Mouse (Mus musculus) intestine, postnatal 0 days (tissue): ENCODE results near the gene Cdkal1. TPM values are rescaled to one million over a fixed set of nuclear protein-coding genes. Genes with fewer than 3 reads are reported as not detected.
A peak's percentile ranks its signal among the peaks of the same experiment; 100 is the strongest.

ENCODE experiments used
- ATAC-seq: fragments of 200-750 bp; cut with Nextera tagmentation; 2 replicates; pipeline ENCODE4 v1.8.0; 2017; ENCODE audit warnings: mild to moderate bottlenecking, moderate TSS enrichment, moderate library complexity
- H3K27ac ChIP-seq: fragments of 300-500 bp; sonication (generic); 2 replicates; pipeline ENCODE4 v1.5.1; 2014; ENCODE audit warnings: mild to moderate bottlenecking, low read depth, low read length, moderate library complexity
- H3K27me3 ChIP-seq: fragments of 300-500 bp; sonication (generic); replicated peaks from 2 replicates; pipeline ENCODE4 v1.6.1; 2014; ENCODE audit warnings: low read length, mixed read lengths; ENCODE audit not compliant: control insufficient read depth, insufficient read depth
- H3K36me3 ChIP-seq: fragments of 300-500 bp; sonication (generic); 2 replicates; pipeline ENCODE4 v1.6.1; 2014; ENCODE audit warnings: mild to moderate bottlenecking, moderate library complexity; ENCODE audit not compliant: control insufficient read depth, insufficient read depth
- H3K4me1 ChIP-seq: fragments of 300-500 bp; sonication (generic); replicated peaks from 2 replicates; pipeline ENCODE4 v1.6.1; 2014; ENCODE audit warnings: antibody characterized with exemption, low read length, mixed read lengths; ENCODE audit not compliant: control insufficient read depth, insufficient read depth
- H3K4me2 ChIP-seq: fragments of 300-500 bp; sonication (generic); replicated peaks from 2 replicates; pipeline ENCODE4 v1.6.1; 2014; ENCODE audit warnings: low read depth, mild to moderate bottlenecking, moderate library complexity
- H3K4me3 ChIP-seq: fragments of 300-500 bp; sonication (generic); 2 replicates; pipeline ENCODE4 v1.5.1; 2014; ENCODE audit warnings: low read depth, low read length
- H3K9ac ChIP-seq: fragments of 300-500 bp; sonication (generic); 2 replicates; pipeline ENCODE4 v1.6.1; 2014; ENCODE audit warnings: mild to moderate bottlenecking, low read depth, low read length
- H3K9me3 ChIP-seq: fragments of 300-500 bp; sonication (generic); 2 replicates; pipeline ENCODE4 v1.6.1; 2016; ENCODE audit warnings: mixed run types; ENCODE audit not compliant: control insufficient read depth
- CTCF ChIP-seq: sonication (generic); IDR thresholded peaks from 2 replicates; pipeline ENCODE4 v1.5.1; 2016; ENCODE audit warnings: low read depth, mild to moderate bottlenecking, control low read depth, antibody characterized with exemption, moderate library complexity
- WGBS: fragments of 180-500 bp; shearing (Covaris S2); extraction: QIAGEN DNeasy Blood & Tissue Kit; methylation state at CpG from one replicate; pipeline ENCODE4 v1.1.7; 2014; 5-methylcytosine and 5-hydroxymethylcytosine counted together
- polyA plus RNA-seq: library from polyadenylated mRNA; unstranded; fragments of >200 nt; fragmentation: Nextera tagmentation; extraction: Ambion mirVana; gene quantifications from 2 replicates; pipeline ENCODE4 v1.2.1, GENCODE M21; 2015

Gene Cdkal1
- polyA plus RNA-seq, 1 experiment from 2014 or later, result 13.5 TPM

- WGBS, result 43% methylated on average over 3 of the region's 3 CpGs
- H3K4me2 ChIP-seq, result no peak overlapping the region
- H3K9ac ChIP-seq, result no peak overlapping the region
- no peaks in the 10 kb centered on the region for H3K27me3 ChIP-seq
- H3K27ac ChIP-seq, result no peak overlapping the region
- no peak for TF ChIP-seq CTCF
- H3K36me3 ChIP-seq, result no peaks in the 10 kb centered on the region
- no peaks in the 10 kb centered on the region for H3K4me1 ChIP-seq
- no peak for ATAC-seq
- no peak overlapping the region for H3K4me3 ChIP-seq
- H3K9me3 ChIP-seq, result no peaks in the 10 kb centered on the region
Observed at GRCm38 (mm10) chr13:29247800-29248199, 607.7 kb downstream of the Cdkal1 start.

- TF ChIP-seq CTCF, result no peak
- H3K4me1 ChIP-seq, result no peaks in the 10 kb centered on the region
- no peak overlapping the region for H3K9ac ChIP-seq
- ATAC-seq, result no peak
- H3K27ac ChIP-seq, result no peak overlapping the region
- WGBS, result 66% methylated on average over 4 of the region's 4 CpGs
- H3K27me3 ChIP-seq, result no peaks in the 10 kb centered on the region
- H3K36me3 ChIP-seq, result no peaks in the 10 kb centered on the region
- no peak overlapping the region for H3K4me3 ChIP-seq
- H3K9me3 ChIP-seq, result no peaks in the 10 kb centered on the region
- no peak overlapping the region for H3K4me2 ChIP-seq
Observed at GRCm38 (mm10) chr13:29235065-29235464, 620.4 kb downstream of the Cdkal1 start.

- Histone ChIP-seq H3K9ac (no peak overlapping the region), H3K27me3 (no peaks in the 10 kb centered on the region), H3K36me3 (no peaks in the 10 kb centered on the region), H3K4me3 (no peak overlapping the region), H3K4me1 (no peaks in the 10 kb centered on the region), H3K9me3 (no peaks in the 10 kb centered on the region), H3K27ac (no peak overlapping the region), H3K4me2 (no peak overlapping the region)
- ATAC-seq, result no peak
- WGBS, result 88% methylated on average over 4 of the region's 4 CpGs
- no peak for TF ChIP-seq CTCF
Observed at GRCm38 (mm10) chr13:29234442-29234841, 621.0 kb downstream of the Cdkal1 start.

- Histone ChIP-seq H3K4me1 (no peaks in the 10 kb centered on the region), H3K9ac (no peak overlapping the region), H3K9me3 (no peaks in the 10 kb centered on the region), H3K36me3 (no peaks in the 10 kb centered on the region), H3K4me3 (no peak overlapping the region), H3K4me2 (no peak overlapping the region), H3K27me3 (no peaks in the 10 kb centered on the region), H3K27ac (no peak overlapping the region)
- TF ChIP-seq CTCF, result no peak
- no peak for ATAC-seq
- 95% methylated on average over 11 of the region's 11 CpGs for WGBS
Observed at GRCm38 (mm10) chr13:29233970-29234369, 621.5 kb downstream of the Cdkal1 start.

GRCm38 (mm10) chr13:29232681-29233080 lies 622.8 kb downstream of the Cdkal1 start:
- no peaks in the 10 kb centered on the region for H3K36me3 ChIP-seq
- H3K27me3 ChIP-seq, result no peaks in the 10 kb centered on the region
- no peak for TF ChIP-seq CTCF
- H3K9ac ChIP-seq, result no peak overlapping the region
- 41% methylated on average over 4 of the region's 4 CpGs for WGBS
- no peak overlapping the region for H3K4me2 ChIP-seq
- H3K27ac ChIP-seq, result no peak overlapping the region
- ATAC-seq, result no peak
- no peaks in the 10 kb centered on the region for H3K9me3 ChIP-seq
- no peaks in the 10 kb centered on the region for H3K4me1 ChIP-seq
- no peak overlapping the region for H3K4me3 ChIP-seq

- Histone ChIP-seq H3K4me2 (no peak overlapping the region), H3K27ac (no peak overlapping the region), H3K9me3 (no peaks in the 10 kb centered on the region), H3K36me3 (no peaks in the 10 kb centered on the region), H3K4me1 (no peaks in the 10 kb centered on the region), H3K4me3 (no peak overlapping the region), H3K27me3 (no peaks in the 10 kb centered on the region), H3K9ac (no peak overlapping the region)
- TF ChIP-seq CTCF, result no peak
- 57% methylated on average over 5 of the region's 5 CpGs for WGBS
- ATAC-seq, result no peak
Observed at GRCm38 (mm10) chr13:29224815-29225214, 630.7 kb downstream of the Cdkal1 start.

GRCm38 (mm10) chr13:29222261-29222838 lies 633.1 kb downstream of the Cdkal1 start:
- Histone ChIP-seq H3K9ac (no peak overlapping the region), H3K4me2 (no peak overlapping the region), H3K4me1 (no peaks in the 10 kb centered on the region), H3K36me3 (no peaks in the 10 kb centered on the region), H3K4me3 (no peak overlapping the region), H3K27me3 (no peaks in the 10 kb centered on the region), H3K27ac (no peak overlapping the region), H3K9me3 (no peaks in the 10 kb centered on the region)
- TF ChIP-seq CTCF, result 0 out of 2 replicates have a peak, but pooled peaks have one; percentile 8
- 49% methylated on average over 10 of the region's 10 CpGs for WGBS
- ATAC-seq, result no peak
